Mouse (Mus musculus): ENCODE results near the gene Tmtc1. TPM values are rescaled to one million over a fixed set of nuclear protein-coding genes. Genes with fewer than 3 reads are reported as not detected.

The Tmtc1 gene
- polyA plus RNA-seq (2012): 0.13 TPM in 1 of 2 replicates, not detected in the other

DNA sequence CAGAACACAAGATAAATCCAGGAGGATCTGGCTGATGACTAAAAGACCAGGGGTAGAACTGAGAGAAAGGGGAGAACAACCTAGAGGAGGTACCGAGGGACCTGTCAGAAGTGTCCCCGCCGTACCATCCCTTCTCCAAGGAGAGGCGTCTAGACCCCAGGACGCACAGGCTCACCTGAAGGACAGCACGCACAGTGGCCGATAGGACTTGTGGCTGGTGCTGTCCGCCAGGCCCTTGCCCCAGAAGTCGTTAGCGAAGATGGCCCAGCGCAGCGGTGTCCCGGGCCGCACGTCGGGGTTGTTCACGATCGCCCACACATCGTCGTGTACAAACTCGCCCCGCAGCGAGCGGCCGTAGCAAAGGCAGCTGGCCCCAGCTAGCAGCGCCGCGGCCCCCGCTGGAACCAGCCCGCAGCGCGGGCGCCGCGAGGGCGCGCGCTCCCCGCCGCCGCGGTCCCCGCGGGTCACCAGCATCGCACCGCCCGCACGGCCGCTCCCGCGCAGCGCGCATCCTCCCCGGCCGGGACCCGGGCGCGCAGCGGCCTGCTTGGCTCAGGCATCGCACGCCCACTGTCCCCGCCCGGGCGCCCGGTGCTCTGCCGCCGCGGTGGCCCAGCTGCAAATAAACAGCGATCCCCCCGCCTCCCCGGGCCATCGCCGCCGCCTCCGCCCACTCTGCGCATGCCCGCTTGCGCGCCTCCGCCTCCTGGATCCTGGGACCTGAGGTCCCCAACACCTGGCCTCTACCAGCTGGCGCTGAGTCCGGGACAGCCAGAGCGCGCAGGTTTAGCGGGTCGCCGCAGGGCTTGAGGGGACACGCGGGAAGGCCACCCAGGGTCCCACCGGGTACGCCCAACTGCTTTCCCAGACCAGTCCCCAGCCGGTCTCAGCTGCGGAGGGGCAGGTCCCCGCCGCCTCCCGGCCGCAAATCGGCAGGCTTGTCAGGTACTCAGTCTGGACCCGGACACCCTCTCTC lies at the start of gene Tmtc1:
Gene Tmtc1, minus strand, starts transcription at position 664 of the 976 bp plus-strand sequence.
- Histone ChIP-seq H3K4me1 (ENCODE audit: control insufficient read depth) (peaks cover 14% of the 10 kb centered on the region), H3K4me3 (replicated peaks) (peak within 1 kb of the TSS; percentile 53), H3K27me3 (ENCODE audit: control insufficient read depth) (peaks cover 82% of the 10 kb centered on the region), H3K9me3 (ENCODE audit: control insufficient read depth, low read length) (peaks cover 7% of the 10 kb centered on the region), H3K36me3 (ENCODE audit: control insufficient read depth) (no peaks in the 10 kb centered on the region)
- TF ChIP-seq TAL1 (IDR thresholded peaks at IDR 0.05; ENCODE audit: low read length) (no peak), GATA1 (IDR thresholded peaks at IDR 0.05; ENCODE audit: low read length) (no peak)

DNA sequence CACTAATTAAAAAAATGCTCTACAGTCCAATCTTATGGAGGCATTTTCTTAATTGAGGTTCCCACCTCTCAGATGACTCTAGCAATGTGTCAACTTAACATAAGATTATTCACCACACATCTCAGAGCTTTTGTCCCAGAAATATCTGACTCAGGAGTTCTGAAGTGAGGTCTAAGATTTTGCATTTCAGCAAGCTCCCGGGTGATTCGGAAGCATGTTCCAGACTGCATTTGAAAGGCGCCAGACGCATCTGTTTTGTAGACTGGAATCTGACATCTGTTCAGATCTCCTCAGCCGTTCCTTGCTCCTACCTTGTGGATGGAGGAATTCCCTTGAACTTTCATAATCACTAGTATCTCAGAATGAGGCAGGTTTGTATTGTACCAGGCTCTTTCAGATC lies 47.7 kb upstream of the Tmtc1 start:
- H3K36me3 ChIP-seq (ENCODE audit: control insufficient read depth): no peaks in the 10 kb centered on the region
- no peaks in the 10 kb centered on the region for H3K9me3 ChIP-seq (ENCODE audit: control insufficient read depth, low read length)
- TF ChIP-seq GATA1 (IDR thresholded peaks at IDR 0.05; ENCODE audit: low read length): no peak
- H3K4me3 ChIP-seq (replicated peaks): no peak overlapping the region
- peaks cover 9% of the 10 kb centered on the region; the same call in 1 of the 2 replicates for H3K27me3 ChIP-seq (ENCODE audit: control insufficient read depth)
- H3K4me1 ChIP-seq (ENCODE audit: control insufficient read depth): no peaks in the 10 kb centered on the region

DNA sequence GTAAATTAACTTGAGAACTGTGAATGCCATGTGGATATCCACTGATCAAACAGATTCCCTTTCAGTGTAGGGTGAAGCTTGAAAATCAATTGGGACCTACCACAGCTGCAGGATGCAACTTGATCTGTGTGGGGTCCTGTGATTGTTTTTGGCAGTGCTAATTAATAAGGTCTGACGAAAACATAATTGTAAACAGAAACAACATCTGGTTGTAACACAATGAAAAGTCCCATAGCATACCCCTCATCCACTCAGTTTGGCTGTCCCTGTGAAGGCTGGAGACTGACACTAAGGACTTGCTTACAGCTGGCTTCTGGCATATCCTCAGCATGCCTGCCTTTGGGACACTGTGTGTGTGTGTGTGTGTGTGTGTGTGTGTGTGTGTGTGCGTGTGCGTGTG lies 42.6 kb upstream of the Tmtc1 start:
- H3K4me1 ChIP-seq (ENCODE audit: control insufficient read depth): no peaks in the 10 kb centered on the region
- no peaks in the 10 kb centered on the region for H3K9me3 ChIP-seq (ENCODE audit: control insufficient read depth, low read length)
- no peaks in the 10 kb centered on the region for H3K36me3 ChIP-seq (ENCODE audit: control insufficient read depth)
- TF ChIP-seq TAL1 (IDR thresholded peaks at IDR 0.05; ENCODE audit: low read length) (no peak), GATA1 (IDR thresholded peaks at IDR 0.05; ENCODE audit: low read length) (no peak)
- no peak overlapping the region for H3K4me3 ChIP-seq (replicated peaks)
- H3K27me3 ChIP-seq (ENCODE audit: control insufficient read depth): peaks cover 4% of the 10 kb centered on the region

DNA sequence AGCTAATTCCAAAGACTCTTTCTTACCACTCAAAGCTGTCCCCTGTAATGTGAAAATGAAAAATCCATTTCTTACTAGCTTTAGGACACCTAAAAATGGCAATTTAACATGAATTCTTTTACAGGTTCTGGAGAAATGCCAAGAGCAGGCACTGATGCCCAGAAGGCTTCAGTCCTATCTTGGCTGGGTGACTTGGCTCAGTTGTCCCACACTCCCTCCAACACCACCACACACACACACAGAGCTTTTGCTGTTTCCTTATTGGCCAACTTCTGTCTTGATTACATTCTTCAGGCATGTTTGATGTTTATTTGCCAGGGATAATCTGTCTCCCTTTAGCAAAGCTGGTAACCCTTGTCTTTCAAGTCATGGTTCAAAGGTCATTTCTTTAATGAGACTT lies 37.7 kb upstream of the Tmtc1 start:
- Histone ChIP-seq H3K27me3 (ENCODE audit: control insufficient read depth) (peaks cover 4% of the 10 kb centered on the region), H3K9me3 (ENCODE audit: control insufficient read depth, low read length) (no peaks in the 10 kb centered on the region), H3K36me3 (ENCODE audit: control insufficient read depth) (no peaks in the 10 kb centered on the region), H3K4me3 (replicated peaks) (no peak overlapping the region), H3K4me1 (ENCODE audit: control insufficient read depth) (no peaks in the 10 kb centered on the region)
- TF ChIP-seq TAL1 (IDR thresholded peaks at IDR 0.05; ENCODE audit: low read length) (no peak), GATA1 (IDR thresholded peaks at IDR 0.05; ENCODE audit: low read length) (no peak)

DNA sequence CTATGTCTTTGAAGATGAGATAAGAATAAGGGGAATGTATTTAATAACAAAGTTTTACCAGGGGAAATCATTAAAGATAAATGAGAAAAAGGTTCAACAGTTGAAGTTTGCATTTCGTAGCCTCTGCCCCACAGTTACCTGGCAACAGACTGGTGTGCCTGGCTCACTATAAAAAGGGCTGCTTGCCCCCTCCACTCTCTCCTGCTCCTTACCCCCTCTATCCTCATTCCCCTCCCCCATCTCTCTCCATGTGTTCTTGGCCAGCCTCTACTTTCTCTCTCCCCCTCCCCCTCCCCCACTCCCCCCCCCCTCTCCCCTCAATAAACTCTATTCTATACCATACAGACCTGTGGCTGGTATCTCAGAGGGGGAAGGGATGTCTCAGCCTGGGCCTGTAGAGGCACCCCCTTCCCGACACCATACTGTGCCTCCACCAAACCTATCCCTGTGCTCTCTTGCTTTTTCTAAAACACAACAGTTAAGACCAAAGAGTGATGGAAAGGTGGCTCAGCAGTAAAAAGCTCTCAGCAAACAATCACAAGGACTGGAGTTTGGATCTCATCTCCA lies 35.6 kb upstream of the Tmtc1 start:
- H3K4me1 ChIP-seq (ENCODE audit: control insufficient read depth): no peaks in the 10 kb centered on the region
- H3K4me3 ChIP-seq (replicated peaks): no peak overlapping the region
- H3K9me3 ChIP-seq (ENCODE audit: control insufficient read depth, low read length): no peaks in the 10 kb centered on the region
- TF ChIP-seq GATA1 (IDR thresholded peaks at IDR 0.05; ENCODE audit: low read length) (no peak), TAL1 (IDR thresholded peaks at IDR 0.05; ENCODE audit: low read length) (no peak)
- H3K36me3 ChIP-seq (ENCODE audit: control insufficient read depth): no peaks in the 10 kb centered on the region
- peaks cover 2% of the 10 kb centered on the region; the same call in 1 of the 2 replicates for H3K27me3 ChIP-seq (ENCODE audit: control insufficient read depth)

DNA sequence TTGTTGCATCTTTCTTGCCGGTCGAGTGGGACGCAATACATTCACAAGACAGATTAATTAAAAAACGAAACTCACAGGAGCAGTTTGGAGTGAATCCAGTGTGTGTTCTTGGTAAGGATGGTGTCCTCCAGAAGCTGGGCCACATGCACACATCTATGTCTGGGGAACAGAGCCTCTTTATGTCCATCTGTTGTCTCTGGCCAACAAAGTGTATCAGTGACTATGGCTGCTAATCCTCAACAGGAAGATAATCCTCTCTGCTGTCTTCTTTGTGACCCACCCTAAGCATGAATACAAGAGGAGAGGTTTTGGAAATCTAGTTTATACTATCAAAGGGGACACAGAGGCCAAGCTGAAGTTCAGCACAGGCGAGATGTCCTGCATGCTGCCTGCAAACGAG lies 34.2 kb upstream of the Tmtc1 start:
- Histone ChIP-seq H3K4me3 (replicated peaks) (no peak overlapping the region), H3K4me1 (ENCODE audit: control insufficient read depth) (no peaks in the 10 kb centered on the region), H3K9me3 (ENCODE audit: control insufficient read depth, low read length) (no peaks in the 10 kb centered on the region), H3K36me3 (ENCODE audit: control insufficient read depth) (no peaks in the 10 kb centered on the region), H3K27me3 (ENCODE audit: control insufficient read depth) (peaks cover 10% of the 10 kb centered on the region)
- TF ChIP-seq TAL1 (IDR thresholded peaks at IDR 0.05; ENCODE audit: low read length) (no peak), GATA1 (IDR thresholded peaks at IDR 0.05; ENCODE audit: low read length) (no peak)

DNA sequence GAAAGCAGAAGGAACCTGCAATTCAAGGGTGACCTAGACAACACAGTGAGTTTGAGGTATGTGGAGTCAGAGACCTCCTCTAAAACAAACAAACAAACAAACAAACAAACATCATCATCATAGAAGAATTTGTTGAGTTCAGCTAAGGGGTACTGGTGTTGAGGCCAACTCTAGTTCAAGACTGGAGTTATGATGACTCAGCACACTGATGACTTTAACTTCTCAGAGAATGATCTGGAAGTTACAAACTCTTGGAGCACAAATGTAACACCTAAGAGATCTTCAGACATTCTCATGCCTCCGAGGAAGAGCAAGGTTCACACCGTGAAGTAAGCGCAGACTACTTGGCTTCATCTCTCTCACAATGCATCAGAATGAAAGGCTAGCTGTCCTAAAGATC lies 28.1 kb upstream of the Tmtc1 start:
- Histone ChIP-seq H3K36me3 (ENCODE audit: control insufficient read depth) (no peaks in the 10 kb centered on the region), H3K27me3 (ENCODE audit: control insufficient read depth) (peaks cover 21% of the 10 kb centered on the region), H3K4me1 (ENCODE audit: control insufficient read depth) (no peaks in the 10 kb centered on the region), H3K4me3 (replicated peaks) (no peak overlapping the region), H3K9me3 (ENCODE audit: control insufficient read depth, low read length) (no peaks in the 10 kb centered on the region)
- TF ChIP-seq GATA1 (IDR thresholded peaks at IDR 0.05; ENCODE audit: low read length): no peak
- no peak for TF ChIP-seq TAL1 (IDR thresholded peaks at IDR 0.05; ENCODE audit: low read length)

DNA sequence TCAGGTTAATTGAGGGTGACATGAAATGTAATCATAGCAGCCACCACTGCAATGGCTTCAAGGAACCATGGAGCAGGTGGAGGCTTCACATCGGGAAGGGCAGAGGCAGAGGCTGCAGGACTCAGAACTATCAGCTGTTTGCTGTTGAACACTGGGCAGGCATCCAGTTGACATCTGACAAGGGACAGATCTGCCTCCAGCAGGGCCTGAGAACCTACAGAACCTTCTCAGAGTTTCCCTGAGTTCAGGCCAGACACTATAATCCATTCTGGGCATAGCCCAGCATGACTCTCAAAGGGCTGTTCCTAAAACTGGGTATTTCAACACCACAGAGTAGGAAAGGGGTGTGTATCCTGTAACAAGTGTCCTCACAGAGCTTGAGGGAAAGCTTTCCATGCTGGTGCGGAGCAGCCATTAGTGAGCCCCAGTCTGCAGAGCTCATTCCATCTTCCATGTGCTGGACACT lies 23.8 kb upstream of the Tmtc1 start:
- Histone ChIP-seq H3K4me1 (ENCODE audit: control insufficient read depth) (no peaks in the 10 kb centered on the region), H3K9me3 (ENCODE audit: control insufficient read depth, low read length) (peaks cover 3% of the 10 kb centered on the region; the same call in 1 of the 2 replicates), H3K27me3 (ENCODE audit: control insufficient read depth) (peaks cover 20% of the 10 kb centered on the region), H3K36me3 (ENCODE audit: control insufficient read depth) (no peaks in the 10 kb centered on the region), H3K4me3 (replicated peaks) (no peak overlapping the region)
- no peak for TF ChIP-seq TAL1 (IDR thresholded peaks at IDR 0.05; ENCODE audit: low read length)
- TF ChIP-seq GATA1 (IDR thresholded peaks at IDR 0.05; ENCODE audit: low read length): no peak

Data from erythroblast, embryonic 14.5 days (primary cell).